Mouse (Mus musculus) c-Kit-positive CD71-positive TER-119-positive erythroid progenitor cells, embryonic 14.5 days (primary cell): ENCODE data around the gene Dgcr6.

ENCODE experiments used
- DNase-seq: peaks from one replicate; pipeline ENCODE4 v3.0.0-alpha.2; 2013; ENCODE audit warnings: low spot score

Dgcr6 gene

DNA sequence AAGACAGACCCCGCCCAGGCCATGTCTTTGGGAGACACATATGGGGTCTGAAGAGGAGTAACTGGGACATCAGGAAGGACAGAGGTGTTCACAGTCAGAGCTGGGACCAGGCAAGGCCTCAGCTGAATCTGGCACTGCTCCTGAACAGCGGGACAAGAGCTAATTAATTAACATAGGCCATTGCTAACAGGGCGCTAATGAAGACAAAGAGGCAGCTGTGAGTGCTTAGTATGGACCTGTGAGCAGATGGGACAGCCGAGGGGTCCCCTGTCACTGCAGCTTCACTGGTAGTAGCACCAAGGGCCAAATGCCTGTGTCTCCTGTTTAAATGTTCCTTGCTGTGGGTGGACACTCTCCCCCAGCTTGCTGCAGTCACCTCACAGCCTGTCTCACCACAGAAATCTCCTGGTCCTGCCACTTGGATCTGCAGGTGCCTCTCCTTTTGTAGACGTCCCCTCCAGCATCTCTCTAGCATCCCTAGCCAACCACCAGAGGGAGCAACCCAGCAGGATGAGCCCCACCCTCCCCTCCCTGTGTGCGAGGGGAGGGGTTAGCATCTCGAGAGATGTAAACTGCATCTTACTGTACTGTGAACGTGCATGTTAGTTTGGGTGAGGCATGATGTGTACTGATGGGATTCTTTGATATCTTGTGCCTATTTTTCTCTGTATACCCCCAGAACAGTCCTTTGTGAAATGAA, 66.5 kb downstream of the Dgcr6 start:
- DNase-seq = peak; percentile 30
